Mouse (Mus musculus) left cerebral cortex, postnatal 25 days (tissue): Measurements from ENCODE around the gene Prg2. TPM values are rescaled to one million over a fixed set of nuclear protein-coding genes. Genes with fewer than 3 reads are reported as not detected.

ENCODE experiments used
- DNase-seq, 2 experiments: peaks; one replicate each; pipeline ENCODE4 v3.0.0; 2022; ENCODE audit warnings: low spot score in 2 of 2, mixed read lengths in 1 of 2
- intact Hi-C: fragments of 180-260 bp; cut with DNase I; formaldehyde crosslinking; loops from one replicate; pipeline ENCODE4 v1.15.1; 2025
- total RNA-seq, 2 experiments: library from RNA; stranded (reverse); gene quantifications; 2 replicates each; pipeline ENCODE4 v1.2.3; 2021

Prg2 gene
- total RNA-seq, 2 experiments from 2014 or later: not detected

GRCm38 (mm10) chr2:85013826-85014587 is 33.7 kb downstream of the Prg2 start:
- DNase-seq: no peak
- intact Hi-C loops: loop anchor here (2.0 kb wide), 1 partner anchor 57 kb away; no protein-coding TSS in a partner anchor

- intact Hi-C loops: no loop called here
- DNase-seq: no peak
Observed at GRCm38 (mm10) chr2:85014588-85014982, 34.3 kb downstream of the Prg2 start.

- peak; percentile 44 to 58 for DNase-seq
- intact Hi-C loops: loop anchor here (10.0 kb wide), 1 partner anchor 223 kb away; no protein-coding TSS in a partner anchor
Observed at GRCm38 (mm10) chr2:85022043-85022442, 41.8 kb downstream of the Prg2 start.

DNA sequence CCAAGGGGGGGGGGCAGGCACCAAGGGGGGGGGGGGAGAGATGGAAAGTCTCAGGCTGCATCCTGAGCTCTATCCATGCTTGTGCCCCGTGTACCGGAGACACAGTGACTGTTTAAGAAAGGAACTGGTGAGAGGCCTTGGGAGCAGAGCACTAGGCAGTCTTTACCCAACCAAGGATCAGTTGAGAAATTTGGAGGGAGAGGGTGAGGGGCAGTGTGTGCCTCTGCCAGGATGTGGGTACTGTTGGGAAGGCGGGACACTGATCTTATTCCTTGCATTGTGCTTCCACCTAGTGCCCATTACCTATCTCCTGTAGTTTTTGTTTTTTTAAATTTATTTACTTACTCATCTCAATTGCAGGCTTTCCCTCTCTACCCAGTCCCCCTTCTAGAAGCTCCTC is 45.9 kb downstream of the Prg2 start:
- no peak for DNase-seq
- intact Hi-C loops: loop anchor here (10.0 kb wide), 1 partner anchor 219 kb away; no protein-coding TSS in a partner anchor

DNA sequence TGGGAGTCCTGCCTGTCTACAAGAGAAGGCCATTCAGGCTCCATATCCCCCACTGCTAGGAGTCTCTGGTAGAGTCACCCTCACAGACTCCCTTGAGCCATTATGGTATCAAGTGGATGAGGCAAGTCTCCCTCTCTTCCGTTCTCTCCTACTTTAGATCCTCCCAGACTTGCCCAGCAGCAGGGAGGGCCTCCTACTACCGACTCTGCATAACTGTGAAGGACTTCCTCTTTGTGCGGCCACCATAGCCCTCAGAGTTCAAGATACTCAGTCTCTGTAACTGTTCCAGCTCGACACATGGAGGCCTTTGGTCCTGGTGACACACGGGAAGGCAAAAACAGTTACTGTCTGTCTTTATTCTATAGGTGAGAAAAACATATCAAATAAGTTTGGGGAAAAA is 47.0 kb downstream of the Prg2 start:
- intact Hi-C loops: loop anchor here (10.0 kb wide), 1 partner anchor 218 kb away; no protein-coding TSS in a partner anchor

GRCm38 (mm10) chr2:85029897-85030296 is 49.6 kb downstream of the Prg2 start:
- intact Hi-C loops: loop anchor here (10.0 kb wide), 2 partner anchors 215 to 295 kb away; partner anchors contain the start of gene Ypel4
- DNase-seq: no peak

More for the DNA sequence above, 47.0 kb downstream of the Prg2 start:
- DNase-seq: no peak

DNA sequence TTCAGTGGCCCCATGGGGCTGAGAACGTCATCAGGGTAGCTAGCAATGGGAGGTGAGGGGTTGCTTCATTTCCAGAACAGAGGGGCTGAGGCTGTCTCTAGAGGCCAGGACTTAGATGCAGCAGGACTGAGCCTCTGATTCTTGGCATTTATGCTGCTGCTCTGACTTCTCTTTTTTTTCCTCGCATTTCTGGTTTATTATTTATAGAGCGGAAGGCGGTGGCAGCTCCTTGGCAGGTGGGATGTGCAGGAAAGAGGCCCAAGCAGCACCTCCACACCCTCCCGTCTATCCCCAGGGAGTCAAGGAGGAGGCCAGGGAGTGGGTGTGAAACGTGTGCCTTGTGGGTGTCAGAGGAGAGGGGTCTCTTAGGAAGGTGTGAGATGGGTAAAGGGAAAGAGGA is 50.7 kb downstream of the Prg2 start:
- DNase-seq: peak in 1 of 2 experiments; percentile 55
- intact Hi-C loops: loop anchor here (10.0 kb wide), 1 partner anchor 296 kb away; the partner anchor contains the start of gene Ypel4

- intact Hi-C loops: loop anchor here (10.0 kb wide), 1 partner anchor 298 kb away; the partner anchor contains the start of gene Ypel4
- DNase-seq: no peak
Observed at GRCm38 (mm10) chr2:85033121-85033520, 52.9 kb downstream of the Prg2 start.

Other genes with a start within 250 kb of the Prg2 start
- gene Ypel4, start 246.4 kb upstream of the Prg2 start, total RNA-seq: 10 to 100 TPM; 66.7 to 69.0 TPM
- gene Gm19426, start 236.8 kb upstream of the Prg2 start, total RNA-seq: 1 to 10 TPM; 1.2 to 2.3 TPM
- 1 to 10 TPM; 7.3 to 7.5 TPM for gene Serping1, start 205.0 kb upstream of the Prg2 start, total RNA-seq
- gene Ube2l6, start 181.6 kb upstream of the Prg2 start, total RNA-seq: 1 to 10 TPM; 5.6 to 8.1 TPM
- gene Smtnl1, start 157.8 kb upstream of the Prg2 start, total RNA-seq: not detected
- gene Timm10, start 153.5 kb upstream of the Prg2 start, total RNA-seq: 10 to 100 TPM; 48.1 to 59.6 TPM
- gene Slc43a1, start 141.6 kb upstream of the Prg2 start, total RNA-seq: under 1 TPM; 0.18 to 0.69 TPM
- gene Rtn4rl2, start 93.8 kb upstream of the Prg2 start, total RNA-seq: 100 to 1,000 TPM in 1 of 2 experiments, 10 to 100 TPM in 1; 87.6 to 102 TPM
- gene Slc43a3, start 43.9 kb upstream of the Prg2 start, total RNA-seq: under 1 TPM; 0.41 to 0.53 TPM
- not detected for gene Prg3, start 7.8 kb downstream of the Prg2 start, total RNA-seq
- 10 to 100 TPM; 93.4 to 99.9 TPM for gene Ssrp1, start 56.8 kb downstream of the Prg2 start, total RNA-seq
- 1 to 10 TPM; 2.2 to 2.3 TPM for gene P2rx3, start 57.0 kb downstream of the Prg2 start, total RNA-seq
- 100 to 1,000 TPM; 112 to 123 TPM for gene Tnks1bp1, start 67.6 kb downstream of the Prg2 start, total RNA-seq
- gene Aplnr, start 155.8 kb downstream of the Prg2 start, total RNA-seq: 1 to 10 TPM; 1.9 to 2.0 TPM
- 10 to 100 TPM; 29.3 to 34.9 TPM for gene Lrrc55, start 216.7 kb downstream of the Prg2 start, total RNA-seq